Mouse (Mus musculus) lung, postnatal 0 days (tissue): ENCODE data around the gene Frs2.

Experiments used
- CTCF ChIP-seq: IDR thresholded peaks from 2 replicates; pipeline ENCODE4 v1.5.1; 2016; ENCODE audit warnings: antibody characterized with exemption, mild to moderate bottlenecking
- EP300 ChIP-seq: IDR thresholded peaks from 2 replicates; pipeline ENCODE4 v1.6.1; 2016; ENCODE audit warnings: antibody characterized with exemption, mild to moderate bottlenecking, control low read depth

- TF ChIP-seq CTCF (no peak), EP300 (no peak)
These were observed 66.4 kb downstream of the Frs2 start for GRCm38 (mm10) chr10:117081914-117082359.
